Mouse (Mus musculus): ENCODE measurements around the gene Rundc1. TPM values are rescaled to one million over a fixed set of nuclear protein-coding genes. Genes with fewer than 3 reads are reported as not detected.
"Not testable (repeated sequence)": the region's sequence is repeated elsewhere in the genome, so short reads cannot be mapped to it uniquely, and the experiment has no call there.

Rundc1 gene
- polyA plus RNA-seq (2016; fragmentation: Nextera tagmentation; extraction: Ambion mirVana), result 16.1 and 18.3 TPM in 2 replicates

- peak; percentile 98 for DNase-seq (ENCODE audit: low spot score)
- under 1% methylated on average over 81 of the region's 81 CpGs for WGBS
- peaks cover 23% of the 10 kb centered on the region for H3K4me1 ChIP-seq
Observed at GRCm38 (mm10) chr11:101424925-101425813, at the start of gene Rundc1, which contains the start of gene Ptges3l. Gene Rundc1, plus strand, starts transcription at chr11:101425085. Gene Ptges3l, minus strand, starts transcription at chr11:101425333.

GRCm38 (mm10) chr11:101378196-101378595 is 46.7 kb upstream of the Rundc1 start:
- H3K27me3 ChIP-seq (ENCODE audit: insufficient read depth, poor library complexity, severe bottlenecking); H3K36me3 ChIP-seq; DNase-seq (ENCODE audit: low spot score); H3K4me3 ChIP-seq; H3K4me1 ChIP-seq; H3K27ac ChIP-seq; H3K9me3 ChIP-seq: not testable (repeated sequence)
- WGBS, result 89% methylated on average over 8 of the region's 8 CpGs

More at GRCm38 (mm10) chr11:101424925-101425813, at the start of gene Rundc1, which contains the start of gene Ptges3l:
- Histone ChIP-seq H3K27ac (peak within 1 kb of the TSS; percentile 93), H3K36me3 (peaks cover 31% of the 10 kb centered on the region), H3K27me3 (ENCODE audit: insufficient read depth, poor library complexity, severe bottlenecking) (no peaks in the 10 kb centered on the region), H3K9me3 (no peaks in the 10 kb centered on the region), H3K4me3 (peak within 1 kb of the TSS; percentile 96)

- DNase-seq (ENCODE audit: low spot score), result no peak
- WGBS, result 76% methylated on average over 6 of the region's 6 CpGs
- H3K36me3 ChIP-seq, result no peaks in the 10 kb centered on the region
Observed at GRCm38 (mm10) chr11:101378926-101379325, 46.0 kb upstream of the Rundc1 start.

GRCm38 (mm10) chr11:101381817-101382216 is 43.1 kb upstream of the Rundc1 start:
- no peaks in the 10 kb centered on the region for H3K4me1 ChIP-seq
- no peak overlapping the region for H3K4me3 ChIP-seq
- no peaks in the 10 kb centered on the region for H3K9me3 ChIP-seq
- no peak for DNase-seq (ENCODE audit: low spot score)
- 29% methylated on average over 4 of the region's 4 CpGs for WGBS
- no peaks in the 10 kb centered on the region for H3K36me3 ChIP-seq
- no peaks in the 10 kb centered on the region; the same call in 1 of the 2 replicates for H3K27me3 ChIP-seq (ENCODE audit: insufficient read depth, poor library complexity, severe bottlenecking)
- no peak overlapping the region for H3K27ac ChIP-seq

More at GRCm38 (mm10) chr11:101378926-101379325, 46.0 kb upstream of the Rundc1 start:
- Histone ChIP-seq H3K4me1 (no peaks in the 10 kb centered on the region), H3K4me3 (no peak overlapping the region), H3K9me3 (no peaks in the 10 kb centered on the region), H3K27ac (no peak overlapping the region), H3K27me3 (ENCODE audit: insufficient read depth, poor library complexity, severe bottlenecking) (no peaks in the 10 kb centered on the region; the same call in 1 of the 2 replicates)

GRCm38 (mm10) chr11:101395110-101395509 is 29.8 kb upstream of the Rundc1 start:
- no peak overlapping the region for H3K4me3 ChIP-seq
- H3K36me3 ChIP-seq, result no peaks in the 10 kb centered on the region
- WGBS, result 6% methylated on average over 8 of the region's 8 CpGs
- H3K9me3 ChIP-seq, result no peaks in the 10 kb centered on the region
- DNase-seq (ENCODE audit: low spot score), result peak; percentile 89
- H3K27ac ChIP-seq, result no peak overlapping the region
- H3K27me3 ChIP-seq (ENCODE audit: insufficient read depth, poor library complexity, severe bottlenecking), result no peaks in the 10 kb centered on the region
- H3K4me1 ChIP-seq, result no peaks in the 10 kb centered on the region

- peaks cover 50% of the 10 kb centered on the region for H3K36me3 ChIP-seq
- WGBS, result 90% methylated on average over 2 of the region's 2 CpGs
Observed at GRCm38 (mm10) chr11:101415306-101415705, 9.6 kb upstream of the Rundc1 start.

GRCm38 (mm10) chr11:101416433-101417100 is 8.3 kb upstream of the Rundc1 start:
- Histone ChIP-seq H3K27ac (peak overlapping the region; percentile 93), H3K4me3 (peak overlapping the region; percentile 91), H3K27me3 (ENCODE audit: insufficient read depth, poor library complexity, severe bottlenecking) (no peaks in the 10 kb centered on the region), H3K36me3 (peaks cover 48% of the 10 kb centered on the region), H3K9me3 (no peaks in the 10 kb centered on the region), H3K4me1 (peaks cover 6% of the 10 kb centered on the region)
- DNase-seq (ENCODE audit: low spot score), result no peak
- WGBS, result 3% methylated on average over 11 of the region's 11 CpGs

More at GRCm38 (mm10) chr11:101415306-101415705, 9.6 kb upstream of the Rundc1 start:
- no peak overlapping the region for H3K27ac ChIP-seq
- no peaks in the 10 kb centered on the region for H3K27me3 ChIP-seq (ENCODE audit: insufficient read depth, poor library complexity, severe bottlenecking)
- DNase-seq (ENCODE audit: low spot score), result no peak
- H3K4me1 ChIP-seq, result peaks cover 6% of the 10 kb centered on the region
- no peaks in the 10 kb centered on the region for H3K9me3 ChIP-seq
- no peak overlapping the region for H3K4me3 ChIP-seq

- peak; percentile 90 for DNase-seq (ENCODE audit: low spot score)
- Histone ChIP-seq H3K27ac (peak within 1 kb of the TSS; percentile 93), H3K4me3 (peak within 1 kb of the TSS; percentile 91), H3K9me3 (no peaks in the 10 kb centered on the region), H3K4me1 (peaks cover 6% of the 10 kb centered on the region), H3K36me3 (peaks cover 46% of the 10 kb centered on the region), H3K27me3 (ENCODE audit: insufficient read depth, poor library complexity, severe bottlenecking) (no peaks in the 10 kb centered on the region)
- WGBS, result under 1% methylated on average over 45 of the region's 45 CpGs
Observed at GRCm38 (mm10) chr11:101417101-101417855, 7.6 kb upstream of the Rundc1 start, which contains the start of gene Aarsd1. Gene Aarsd1, minus strand, starts transcription at chr11:101417615.

- no peak for DNase-seq (ENCODE audit: low spot score)
- no peak overlapping the region for H3K27ac ChIP-seq
- H3K4me3 ChIP-seq, result no peak overlapping the region
- H3K27me3 ChIP-seq (ENCODE audit: insufficient read depth, poor library complexity, severe bottlenecking), result no peaks in the 10 kb centered on the region
- WGBS, result 58% methylated on average over 6 of the region's 6 CpGs
- no peaks in the 10 kb centered on the region for H3K9me3 ChIP-seq
- H3K4me1 ChIP-seq, result peaks cover 11% of the 10 kb centered on the region
- H3K36me3 ChIP-seq, result peaks cover 29% of the 10 kb centered on the region
Observed at GRCm38 (mm10) chr11:101418991-101419390, 5.9 kb upstream of the Rundc1 start.

GRCm38 (mm10) chr11:101419610-101420009 is 5.3 kb upstream of the Rundc1 start:
- H3K27ac ChIP-seq, result no peak overlapping the region
- H3K27me3 ChIP-seq (ENCODE audit: insufficient read depth, poor library complexity, severe bottlenecking), result no peaks in the 10 kb centered on the region
- WGBS, result 26% methylated on average over 3 of the region's 3 CpGs
- no peak overlapping the region for H3K4me3 ChIP-seq
- H3K4me1 ChIP-seq, result peaks cover 14% of the 10 kb centered on the region
- peaks cover 28% of the 10 kb centered on the region for H3K36me3 ChIP-seq
- no peak for DNase-seq (ENCODE audit: low spot score)
- H3K9me3 ChIP-seq, result no peaks in the 10 kb centered on the region

- WGBS, result 81% methylated on average over 5 of the region's 5 CpGs
- H3K27ac ChIP-seq, result no peak overlapping the region
- DNase-seq (ENCODE audit: low spot score), result no peak
- H3K4me3 ChIP-seq, result no peak overlapping the region
- peaks cover 28% of the 10 kb centered on the region for H3K36me3 ChIP-seq
- no peaks in the 10 kb centered on the region for H3K9me3 ChIP-seq
- H3K4me1 ChIP-seq, result peaks cover 14% of the 10 kb centered on the region
- H3K27me3 ChIP-seq (ENCODE audit: insufficient read depth, poor library complexity, severe bottlenecking), result no peaks in the 10 kb centered on the region
Observed at GRCm38 (mm10) chr11:101420148-101420547, 4.7 kb upstream of the Rundc1 start.

GRCm38 (mm10) chr11:101424105-101424851 is 607 bp upstream of the Rundc1 start, which contains the start of gene Gm27029:
Gene Gm27029, minus strand, starts transcription at chr11:101424796.
- H3K4me1 ChIP-seq, result peaks cover 23% of the 10 kb centered on the region
- peak within 1 kb of the TSS; percentile 93 for H3K27ac ChIP-seq
- H3K4me3 ChIP-seq, result peak within 1 kb of the TSS; percentile 96
- peak; percentile 86 for DNase-seq (ENCODE audit: low spot score)
- H3K9me3 ChIP-seq, result no peaks in the 10 kb centered on the region
- H3K36me3 ChIP-seq, result peaks cover 30% of the 10 kb centered on the region
- 4% methylated on average over 23 of the region's 23 CpGs for WGBS
- no peaks in the 10 kb centered on the region for H3K27me3 ChIP-seq (ENCODE audit: insufficient read depth, poor library complexity, severe bottlenecking)

All from heart, embryonic 10.5 days (tissue).